Mouse (Mus musculus): ENCODE data around the gene Epha2. TPM values are rescaled to one million over a fixed set of nuclear protein-coding genes. Genes with fewer than 3 reads are reported as not detected.

The Epha2 gene
- polyA plus RNA-seq, 1 experiment from 2014 or later: 6.5 TPM

- WGBS: 52% methylated on average over 6 of the region's 6 CpGs
- H3K4me3 ChIP-seq: no peak overlapping the region
- H3K27ac ChIP-seq: peak overlapping the region; percentile 65
- no peak overlapping the region for H3K9ac ChIP-seq
- no peak overlapping the region for H3K4me2 ChIP-seq
- peaks cover 65% of the 10 kb centered on the region for H3K4me1 ChIP-seq
- H3K36me3 ChIP-seq: no peaks in the 10 kb centered on the region
- H3K27me3 ChIP-seq: no peaks in the 10 kb centered on the region
- no peak for ATAC-seq (ENCODE audit: insufficient number of reproducible peaks, low FRiP score, low TSS enrichment, low read depth)
- H3K9me3 ChIP-seq: no peaks in the 10 kb centered on the region
Observed at GRCm38 (mm10) chr4:141336196-141336595, 35.2 kb downstream of the Epha2 start.

DNA sequence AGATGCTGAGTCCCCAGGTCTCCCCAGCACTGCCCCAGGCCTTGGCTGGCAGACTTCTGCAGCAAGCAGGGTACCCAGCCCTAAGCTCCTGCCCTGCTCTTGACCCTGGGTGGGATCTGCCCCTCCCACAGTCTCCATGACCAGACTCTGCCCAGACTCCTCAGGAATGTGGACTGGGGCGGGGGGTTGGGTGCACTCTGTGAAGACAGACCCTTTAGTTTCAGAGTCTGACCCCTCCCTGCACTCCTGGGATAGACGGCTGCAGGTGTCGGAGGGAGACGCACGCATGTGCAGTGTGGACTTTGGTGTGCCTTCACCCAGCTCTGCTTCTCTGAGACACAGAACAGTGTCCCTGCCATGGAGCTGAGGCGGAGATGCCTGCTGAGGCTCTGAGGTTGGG is 36.9 kb downstream of the Epha2 start:
- Histone ChIP-seq H3K27ac (peak overlapping the region; percentile 74), H3K4me2 (peak overlapping the region; percentile 13; the same call in 1 of the 2 replicates), H3K27me3 (no peaks in the 10 kb centered on the region), H3K4me1 (peaks cover 68% of the 10 kb centered on the region), H3K36me3 (no peaks in the 10 kb centered on the region), H3K9me3 (no peaks in the 10 kb centered on the region), H3K4me3 (no peak overlapping the region), H3K9ac (no peak overlapping the region)
- peak; percentile 46; the same call in 1 of the 2 replicates for ATAC-seq (ENCODE audit: insufficient number of reproducible peaks, low FRiP score, low TSS enrichment, low read depth)
- WGBS: 9% methylated on average over 6 of the region's 6 CpGs

DNA sequence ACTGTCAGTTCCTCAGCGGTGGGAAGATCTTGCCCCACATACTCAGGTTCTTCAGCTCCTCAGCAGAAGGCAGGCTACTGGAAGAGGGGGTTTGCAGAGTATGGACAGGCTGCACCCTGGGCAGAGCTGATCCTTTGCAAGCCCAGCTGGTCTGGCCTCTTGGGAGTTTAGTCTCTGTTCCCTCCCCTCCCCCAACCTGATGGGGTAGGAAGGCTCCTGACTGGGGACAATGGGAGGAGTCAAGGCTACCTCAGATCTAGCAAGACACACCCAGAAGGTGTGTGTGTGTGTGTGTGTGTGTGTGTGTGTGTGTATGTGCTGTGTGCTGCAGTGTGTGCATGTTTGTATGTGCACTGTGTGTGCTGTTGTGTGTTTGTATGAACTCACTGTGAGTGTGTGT is 37.8 kb downstream of the Epha2 start:
- no peaks in the 10 kb centered on the region for H3K9me3 ChIP-seq
- peak overlapping the region; percentile 74 for H3K27ac ChIP-seq
- peaks cover 61% of the 10 kb centered on the region for H3K4me1 ChIP-seq
- 0 out of 2 replicates have a peak overlapping the region, but pooled peaks have one; percentile 13 for H3K4me2 ChIP-seq
- H3K9ac ChIP-seq: no peak overlapping the region
- no peak overlapping the region for H3K4me3 ChIP-seq
- ATAC-seq (ENCODE audit: insufficient number of reproducible peaks, low FRiP score, low TSS enrichment, low read depth): no peak
- 20% methylated on average over 1 of the region's 1 CpGs for WGBS
- no peaks in the 10 kb centered on the region for H3K27me3 ChIP-seq
- no peaks in the 10 kb centered on the region for H3K36me3 ChIP-seq

- H3K27ac ChIP-seq: no peak overlapping the region
- H3K9me3 ChIP-seq: no peaks in the 10 kb centered on the region
- no peak overlapping the region for H3K9ac ChIP-seq
Observed at GRCm38 (mm10) chr4:141341477-141341876, 40.4 kb downstream of the Epha2 start.

DNA sequence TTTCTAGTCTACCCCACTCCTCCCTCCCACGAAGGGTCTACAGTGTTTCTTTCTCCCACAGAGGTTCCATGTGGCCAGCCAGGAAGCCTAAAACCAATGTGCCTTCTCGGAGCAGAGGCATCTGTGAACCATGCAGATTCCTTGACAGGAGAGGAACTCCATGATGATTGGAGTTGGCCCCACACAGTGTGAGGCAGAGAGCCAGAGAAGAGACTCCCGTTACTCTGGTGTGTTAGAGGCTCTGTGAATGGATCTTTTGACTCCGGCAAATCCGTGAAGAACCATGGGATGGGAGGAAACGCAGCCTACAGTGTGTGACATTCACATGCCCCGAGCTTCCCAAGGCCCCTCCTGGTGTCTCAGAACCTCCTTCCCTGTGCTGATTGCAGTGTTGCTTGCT is 42.5 kb downstream of the Epha2 start:
- no peak overlapping the region for H3K27ac ChIP-seq
- no peaks in the 10 kb centered on the region for H3K27me3 ChIP-seq
- 59% methylated on average over 7 of the region's 7 CpGs for WGBS
- no peak overlapping the region for H3K4me3 ChIP-seq
- no peaks in the 10 kb centered on the region for H3K36me3 ChIP-seq
- H3K9ac ChIP-seq: no peak overlapping the region
- H3K4me2 ChIP-seq: no peak overlapping the region
- no peak for ATAC-seq (ENCODE audit: insufficient number of reproducible peaks, low FRiP score, low TSS enrichment, low read depth)
- no peaks in the 10 kb centered on the region for H3K9me3 ChIP-seq
- H3K4me1 ChIP-seq: peaks cover 34% of the 10 kb centered on the region

More at GRCm38 (mm10) chr4:141341477-141341876, 40.4 kb downstream of the Epha2 start:
- 60% methylated on average over 7 of the region's 7 CpGs for WGBS
- ATAC-seq (ENCODE audit: insufficient number of reproducible peaks, low FRiP score, low TSS enrichment, low read depth): no peak
- Histone ChIP-seq H3K27me3 (no peaks in the 10 kb centered on the region), H3K4me1 (peaks cover 35% of the 10 kb centered on the region), H3K4me2 (no peak overlapping the region), H3K36me3 (no peaks in the 10 kb centered on the region), H3K4me3 (no peak overlapping the region)

GRCm38 (mm10) chr4:141345219-141345618 is 44.2 kb downstream of the Epha2 start:
- Histone ChIP-seq H3K4me2 (no peak overlapping the region), H3K27ac (no peak overlapping the region), H3K9me3 (no peaks in the 10 kb centered on the region), H3K27me3 (no peaks in the 10 kb centered on the region), H3K4me3 (no peak overlapping the region), H3K4me1 (peaks cover 22% of the 10 kb centered on the region), H3K36me3 (no peaks in the 10 kb centered on the region), H3K9ac (no peak overlapping the region)
- no peak for ATAC-seq (ENCODE audit: insufficient number of reproducible peaks, low FRiP score, low TSS enrichment, low read depth)
- WGBS: 87% methylated on average over 12 of the region's 12 CpGs

GRCm38 (mm10) chr4:141347365-141347797 is 46.3 kb downstream of the Epha2 start:
- WGBS: 64% methylated on average over 8 of the region's 8 CpGs
- H3K4me1 ChIP-seq: peaks cover 16% of the 10 kb centered on the region
- H3K27ac ChIP-seq: no peak overlapping the region

DNA sequence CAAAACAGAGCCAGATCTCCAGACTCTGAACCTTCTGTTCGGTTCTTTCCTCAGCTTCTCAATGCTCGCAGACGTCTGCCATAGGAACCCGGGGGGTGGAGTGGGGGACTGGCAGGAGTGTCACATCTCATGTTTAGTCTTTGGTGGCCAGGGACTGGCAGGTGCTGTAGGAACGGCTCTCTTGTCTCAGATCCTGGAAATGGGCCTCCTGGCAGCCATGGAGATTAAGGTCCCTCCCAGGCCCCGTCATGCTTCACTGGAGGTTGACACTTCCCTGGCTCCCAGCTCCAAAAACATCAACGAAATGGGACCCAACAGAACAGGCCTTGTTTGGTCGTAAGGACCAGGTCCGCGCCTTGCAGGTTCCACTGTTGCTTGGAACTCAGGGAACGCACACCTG is 47.6 kb downstream of the Epha2 start:
- ATAC-seq (ENCODE audit: insufficient number of reproducible peaks, low FRiP score, low TSS enrichment, low read depth): no peak
- 65% methylated on average over 11 of the region's 11 CpGs for WGBS
- Histone ChIP-seq H3K4me3 (no peak overlapping the region), H3K4me1 (peaks cover 20% of the 10 kb centered on the region), H3K27me3 (no peaks in the 10 kb centered on the region), H3K9ac (no peak overlapping the region), H3K4me2 (no peak overlapping the region), H3K27ac (no peak overlapping the region), H3K36me3 (no peaks in the 10 kb centered on the region), H3K9me3 (no peaks in the 10 kb centered on the region)

More at GRCm38 (mm10) chr4:141347365-141347797, 46.3 kb downstream of the Epha2 start:
- Histone ChIP-seq H3K27me3 (no peaks in the 10 kb centered on the region), H3K4me2 (no peak overlapping the region), H3K4me3 (no peak overlapping the region), H3K9ac (no peak overlapping the region), H3K9me3 (no peaks in the 10 kb centered on the region), H3K36me3 (no peaks in the 10 kb centered on the region)
- ATAC-seq (ENCODE audit: insufficient number of reproducible peaks, low FRiP score, low TSS enrichment, low read depth): no peak

- no peak overlapping the region for H3K27ac ChIP-seq
- no peaks in the 10 kb centered on the region for H3K27me3 ChIP-seq
- ATAC-seq (ENCODE audit: insufficient number of reproducible peaks, low FRiP score, low TSS enrichment, low read depth): no peak
Observed at GRCm38 (mm10) chr4:141350015-141350414, 49.0 kb downstream of the Epha2 start.

DNA sequence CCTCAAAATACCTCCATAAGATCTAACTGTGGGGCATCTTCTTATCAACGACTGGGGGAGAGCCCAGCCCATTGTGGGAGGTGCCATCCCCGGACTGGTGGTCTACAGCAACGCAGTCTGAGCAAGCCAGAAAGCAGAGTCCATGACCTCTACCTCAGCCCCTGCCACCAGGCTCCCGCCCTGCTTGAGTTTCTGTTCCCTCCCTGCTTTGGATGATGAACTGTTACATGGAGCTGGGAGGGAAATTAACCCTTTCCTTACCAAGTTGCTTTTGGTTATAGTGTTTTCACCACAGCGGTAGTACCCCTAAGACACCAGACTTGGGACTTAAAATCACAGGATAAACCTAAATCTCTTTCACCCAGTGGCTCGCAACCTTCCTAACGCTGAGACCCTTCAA is 50.9 kb downstream of the Epha2 start:
- H3K27me3 ChIP-seq: no peaks in the 10 kb centered on the region
- H3K4me1 ChIP-seq: peaks cover 26% of the 10 kb centered on the region
- H3K9ac ChIP-seq: no peak overlapping the region
- no peak overlapping the region for H3K4me2 ChIP-seq
- H3K4me3 ChIP-seq: no peak overlapping the region
- WGBS: 50% methylated on average over 7 of the region's 7 CpGs
- ATAC-seq (ENCODE audit: insufficient number of reproducible peaks, low FRiP score, low TSS enrichment, low read depth): no peak
- H3K9me3 ChIP-seq: no peaks in the 10 kb centered on the region
- no peaks in the 10 kb centered on the region for H3K36me3 ChIP-seq
- H3K27ac ChIP-seq: no peak overlapping the region

More at GRCm38 (mm10) chr4:141350015-141350414, 49.0 kb downstream of the Epha2 start:
- no peak overlapping the region for H3K9ac ChIP-seq
- no peak overlapping the region for H3K4me3 ChIP-seq
- WGBS: 68% methylated on average over 12 of the region's 12 CpGs
- no peak overlapping the region for H3K4me2 ChIP-seq
- no peaks in the 10 kb centered on the region for H3K36me3 ChIP-seq
- H3K9me3 ChIP-seq: no peaks in the 10 kb centered on the region
- peaks cover 26% of the 10 kb centered on the region for H3K4me1 ChIP-seq

DNA sequence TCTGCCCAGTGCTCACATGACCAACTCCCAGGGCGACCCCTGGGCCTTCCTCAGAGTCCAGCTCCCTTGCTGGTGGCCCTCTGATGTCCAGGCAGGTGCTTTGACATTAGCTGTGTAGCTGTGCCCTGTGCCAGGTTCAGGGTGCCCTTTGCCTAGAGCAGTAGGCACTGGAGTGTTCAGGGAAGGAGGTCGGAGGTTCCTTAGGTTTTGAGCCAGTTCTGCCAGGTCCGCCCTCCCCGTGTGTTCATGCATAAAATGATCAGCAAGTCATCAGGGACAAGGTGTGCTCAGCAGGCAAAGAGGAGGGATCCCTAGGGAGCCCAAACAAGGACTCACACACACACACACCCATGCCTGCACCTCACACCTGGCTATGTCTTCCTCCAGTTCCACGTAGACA is 51.9 kb downstream of the Epha2 start:
- H3K27me3 ChIP-seq: no peaks in the 10 kb centered on the region
- H3K27ac ChIP-seq: peak overlapping the region; percentile 74
- WGBS: 67% methylated on average over 5 of the region's 5 CpGs
- ATAC-seq (ENCODE audit: insufficient number of reproducible peaks, low FRiP score, low TSS enrichment, low read depth): no peak
- no peak overlapping the region for H3K9ac ChIP-seq
- H3K4me1 ChIP-seq: peaks cover 17% of the 10 kb centered on the region
- H3K4me3 ChIP-seq: no peak overlapping the region
- H3K4me2 ChIP-seq: no peak overlapping the region
- no peaks in the 10 kb centered on the region for H3K36me3 ChIP-seq
- no peaks in the 10 kb centered on the region for H3K9me3 ChIP-seq

GRCm38 (mm10) chr4:141353868-141354267 is 52.8 kb downstream of the Epha2 start:
- Histone ChIP-seq H3K4me2 (no peak overlapping the region), H3K27ac (peak overlapping the region; percentile 74), H3K36me3 (no peaks in the 10 kb centered on the region), H3K9me3 (no peaks in the 10 kb centered on the region), H3K27me3 (no peaks in the 10 kb centered on the region), H3K9ac (no peak overlapping the region), H3K4me1 (peaks cover 16% of the 10 kb centered on the region), H3K4me3 (no peak overlapping the region)
- 53% methylated on average over 8 of the region's 8 CpGs for WGBS
- no peak for ATAC-seq (ENCODE audit: insufficient number of reproducible peaks, low FRiP score, low TSS enrichment, low read depth)

GRCm38 (mm10) chr4:141357811-141358210 is 56.8 kb downstream of the Epha2 start:
- Histone ChIP-seq H3K4me3 (no peak overlapping the region), H3K4me1 (peaks cover 14% of the 10 kb centered on the region), H3K4me2 (no peak overlapping the region), H3K27ac (no peak overlapping the region), H3K9me3 (no peaks in the 10 kb centered on the region), H3K36me3 (no peaks in the 10 kb centered on the region), H3K27me3 (no peaks in the 10 kb centered on the region), H3K9ac (no peak overlapping the region)
- no peak for ATAC-seq (ENCODE audit: insufficient number of reproducible peaks, low FRiP score, low TSS enrichment, low read depth)
